Mouse (Mus musculus) limb, embryonic 14.5 days (tissue): ENCODE results near the gene Cyp51. TPM values are rescaled to one million over a fixed set of nuclear protein-coding genes. Genes with fewer than 3 reads are reported as not detected.
"Not testable (repeated sequence)": the region's sequence is repeated elsewhere in the genome, so short reads cannot be mapped to it uniquely, and the experiment has no call there.

Experiments
- ATAC-seq: fragments of 200-750 bp; cut with Nextera tagmentation; 2 replicates; pipeline ENCODE4 v1.8.0; 2017; ENCODE audit warnings: low read depth, moderate number of reproducible peaks, moderate TSS enrichment; ENCODE audit not compliant: low FRiP score
- DNase-seq: peaks from one replicate; pipeline ENCODE4 v3.0.0-alpha.2; 2015; ENCODE audit warnings: low spot score
- H3K27ac ChIP-seq: fragments of 300-500 bp; sonication (generic); replicated peaks from 2 replicates; pipeline ENCODE4 v1.5.1; 2014; ENCODE audit warnings: low read depth, mild to moderate bottlenecking, low read length, moderate library complexity, mixed read lengths
- H3K27me3 ChIP-seq: fragments of 300-500 bp; sonication (generic); 2 replicates; pipeline ENCODE4 v1.6.1; 2014; ENCODE audit warnings: low read length, mixed read lengths; ENCODE audit not compliant: control insufficient read depth, insufficient read depth
- H3K36me3 ChIP-seq: fragments of 300-500 bp; sonication (generic); 2 replicates; pipeline ENCODE4 v1.6.1; 2014; ENCODE audit warnings: mild to moderate bottlenecking, low read length, moderate library complexity, mixed read lengths; ENCODE audit not compliant: control insufficient read depth, insufficient read depth
- H3K4me1 ChIP-seq: fragments of 300-500 bp; sonication (generic); 2 replicates; pipeline ENCODE4 v1.6.1; 2014; ENCODE audit warnings: antibody characterized with exemption, low read length, mixed read lengths; ENCODE audit not compliant: control insufficient read depth, insufficient read depth
- H3K4me2 ChIP-seq: fragments of 300-500 bp; sonication (generic); replicated peaks from 2 replicates; pipeline ENCODE4 v1.6.1; 2014; ENCODE audit warnings: low read depth, mild to moderate bottlenecking, low read length, moderate library complexity; ENCODE audit not compliant: severe bottlenecking
- H3K4me3 ChIP-seq: fragments of 300-500 bp; sonication (generic); replicated peaks from 2 replicates; pipeline ENCODE4 v1.5.1; 2014; ENCODE audit warnings: low read length
- H3K9ac ChIP-seq: fragments of 300-500 bp; sonication (generic); 2 replicates; pipeline ENCODE4 v1.6.1; 2014; ENCODE audit warnings: mild to moderate bottlenecking, low read depth, low read length, moderate library complexity; ENCODE audit not compliant: severe bottlenecking
- H3K9me3 ChIP-seq: fragments of 300-500 bp; sonication (generic); 2 replicates; pipeline ENCODE4 v1.6.1; 2016; ENCODE audit warnings: low read length; ENCODE audit not compliant: control insufficient read depth
- POLR2A ChIP-seq: fragments of 200-500 bp; IDR thresholded peaks from 2 replicates; pipeline ENCODE4 v1.8.0; 2012; ENCODE audit warnings: inconsistent platforms, mild to moderate bottlenecking, moderate library complexity, borderline replicate concordance; ENCODE audit not compliant: insufficient read depth, insufficient read length; ENCODE audit errors: extremely low read depth
- WGBS: fragments of 180-500 bp; shearing (Covaris S2); extraction: QIAGEN DNeasy Blood & Tissue Kit; methylation state at CpG from one replicate; pipeline ENCODE4 v1.1.7; 2014; 5-methylcytosine and 5-hydroxymethylcytosine counted together
- polyA plus RNA-seq, 2 experiments: library from polyadenylated mRNA; depleted of rRNA in 1 of 2; stranded (reverse) in 1 of 2; unstranded in 1 of 2; fragments of >200 nt; fragmentation: Nextera tagmentation in 1 of 2; extraction: Ambion mirVana in 1 of 2; gene quantifications; 2 replicates each; pipeline versions ENCODE4 v1.2.1 to v1.2.3; 2012 to 2014

Cyp51 gene
- polyA plus RNA-seq (2012; rRNA removed) (50.7 and 74.3 TPM in 2 replicates), polyA plus RNA-seq (2014; fragmentation: Nextera tagmentation; extraction: Ambion mirVana) (70.7 and 75.3 TPM in 2 replicates)

DNA sequence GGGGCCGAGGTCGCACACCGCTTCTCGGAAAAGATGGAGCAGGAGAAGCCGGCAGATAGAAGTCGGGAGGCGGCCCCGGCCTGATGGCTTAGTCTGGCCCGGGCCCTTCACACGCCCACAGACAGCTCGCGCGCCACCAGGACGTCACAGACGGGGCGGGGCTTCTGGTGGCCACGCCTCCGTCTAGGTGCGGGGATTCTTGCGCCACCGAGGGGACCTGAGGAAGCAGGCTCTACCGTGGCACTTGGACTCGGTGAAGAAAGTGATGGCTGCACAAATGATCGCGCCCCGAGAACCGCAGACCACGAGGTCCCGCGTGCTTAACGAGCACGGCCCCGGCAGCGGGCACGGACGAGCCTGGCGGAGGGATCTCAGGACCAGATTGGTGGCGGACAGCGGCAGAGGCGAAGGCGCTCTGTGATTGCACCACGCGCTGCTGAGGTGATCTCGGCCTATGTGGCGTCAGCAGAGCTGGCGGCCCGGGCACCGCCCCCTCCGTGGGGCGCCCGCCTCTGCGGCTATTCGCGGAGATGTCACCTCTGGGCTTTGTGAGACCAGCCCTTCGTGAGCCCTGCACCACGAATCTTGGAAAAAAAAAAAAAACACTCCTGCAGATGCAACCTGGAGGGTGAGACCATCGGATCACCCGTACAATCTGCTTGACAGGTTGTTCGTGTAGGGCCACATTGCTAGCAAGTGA is at the start of gene Cyp51:
Gene Cyp51 (minus strand): TSS at position 406 of the 700 bp plus-strand sequence.
- peak; percentile 53; the same call in 1 of the 2 replicates for TF ChIP-seq POLR2A
- Histone ChIP-seq H3K4me3 (peak within 1 kb of the TSS; percentile 95), H3K9me3 (no peaks in the 10 kb centered on the region), H3K9ac (peak within 1 kb of the TSS; percentile 83), H3K27me3 (no peaks in the 10 kb centered on the region), H3K4me2 (peak within 1 kb of the TSS; percentile 72), H3K27ac (peak within 1 kb of the TSS; percentile 94), H3K4me1 (peaks cover 11% of the 10 kb centered on the region), H3K36me3 (peaks cover 27% of the 10 kb centered on the region)
- WGBS, result under 1% methylated on average over 58 of the region's 59 CpGs
- peak; percentile 97 for ATAC-seq
- DNase-seq, result peak; percentile 93

DNA sequence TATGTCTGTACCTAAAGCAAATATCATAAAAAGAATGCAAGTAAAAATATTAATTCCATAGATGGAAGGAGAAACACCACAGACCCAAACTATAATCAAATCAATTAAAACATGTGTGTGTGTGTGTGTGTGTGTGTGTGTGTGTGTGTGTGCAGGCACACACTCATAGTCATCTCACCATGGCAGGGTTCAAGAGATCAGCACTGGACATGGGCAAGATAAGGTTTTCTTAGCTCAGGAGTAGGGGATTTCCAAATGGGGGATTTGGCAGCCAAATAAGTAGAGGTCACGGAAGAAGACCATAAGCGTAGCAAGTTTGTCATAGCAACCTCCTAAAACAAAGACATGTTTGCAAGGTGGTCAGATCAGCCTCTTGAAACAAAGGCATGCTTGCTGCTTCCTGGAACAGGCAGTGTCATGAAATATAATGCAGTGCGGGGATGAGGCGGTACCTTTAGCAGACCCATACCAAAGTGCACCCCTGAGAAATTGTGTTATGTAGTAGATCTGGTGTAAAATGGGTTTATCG is 8.1 kb upstream of the Cyp51 start:
- Histone ChIP-seq H3K4me3 (no peak overlapping the region), H3K27ac (no peak overlapping the region), H3K9me3 (no peaks in the 10 kb centered on the region), H3K27me3 (no peaks in the 10 kb centered on the region), H3K36me3 (no peaks in the 10 kb centered on the region), H3K9ac (no peak overlapping the region), H3K4me1 (no peaks in the 10 kb centered on the region), H3K4me2 (no peak overlapping the region)
- no peak for TF ChIP-seq POLR2A
- WGBS, result 96% methylated on average over 5 of the region's 5 CpGs
- ATAC-seq, result no peak
- no peak for DNase-seq

DNA sequence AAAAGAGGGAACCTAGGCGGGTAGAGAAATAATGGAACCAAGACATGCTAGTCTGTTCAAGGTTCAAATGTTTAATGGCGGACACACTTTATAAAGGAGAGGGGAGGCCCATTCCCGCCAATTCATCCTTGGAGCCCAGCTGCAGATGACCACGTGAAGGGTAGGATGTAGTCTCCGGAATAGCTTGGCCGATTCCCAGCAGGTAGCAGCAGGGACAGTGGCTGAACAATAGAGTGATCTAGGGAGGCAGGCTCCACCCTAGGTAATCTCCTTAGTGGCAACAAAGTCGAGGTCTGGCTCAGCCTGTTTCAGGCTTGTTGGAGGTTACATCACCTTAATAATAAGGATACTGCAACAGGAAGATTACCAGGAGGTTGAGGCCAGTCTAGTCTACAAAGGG is 2.5 kb upstream of the Cyp51 start:
- not testable (repeated sequence) for ATAC-seq, H3K9ac ChIP-seq, DNase-seq, H3K9me3 ChIP-seq, H3K4me3 ChIP-seq, H3K36me3 ChIP-seq, H3K4me2 ChIP-seq, H3K27ac ChIP-seq, H3K27me3 ChIP-seq
- WGBS, result 70% methylated on average over 7 of the region's 7 CpGs
- peaks cover 11% of the 10 kb centered on the region for H3K4me1 ChIP-seq

DNA sequence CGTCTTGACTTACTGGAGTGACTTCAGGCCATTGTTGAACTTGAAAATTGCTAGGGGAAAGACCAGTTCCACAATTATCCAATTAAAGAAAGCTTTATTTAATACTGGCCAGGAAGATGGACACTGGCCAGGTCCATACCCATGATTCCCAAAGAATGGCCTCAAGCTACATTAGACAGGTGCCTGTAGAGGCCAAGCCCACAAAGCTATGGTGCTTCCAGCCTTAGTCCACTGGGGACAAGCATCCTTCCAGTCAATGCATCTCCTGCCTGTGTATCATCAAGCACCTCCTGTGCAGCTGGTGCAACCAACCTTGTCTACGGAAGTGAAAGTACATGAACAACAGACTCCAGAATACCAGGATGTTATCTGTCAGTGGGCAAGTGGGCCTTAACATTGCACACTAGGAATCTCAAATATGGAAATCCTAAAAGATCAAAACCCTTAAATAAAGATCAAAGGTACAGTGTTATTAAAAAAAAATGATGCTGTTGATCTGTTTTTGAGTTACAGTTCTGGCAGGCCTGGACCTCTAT is 1.2 kb upstream of the Cyp51 start:
- no peak for DNase-seq
- WGBS, result 94% methylated on average over 2 of the region's 2 CpGs
- H3K9ac ChIP-seq, result no peak overlapping the region
- peaks cover 17% of the 10 kb centered on the region for H3K36me3 ChIP-seq
- peaks cover 11% of the 10 kb centered on the region for H3K4me1 ChIP-seq
- H3K4me3 ChIP-seq, result no peak overlapping the region
- no peak overlapping the region for H3K4me2 ChIP-seq
- no peaks in the 10 kb centered on the region for H3K9me3 ChIP-seq
- no peak overlapping the region for H3K27ac ChIP-seq
- ATAC-seq, result no peak
- H3K27me3 ChIP-seq, result no peaks in the 10 kb centered on the region
- TF ChIP-seq POLR2A, result no peak

DNA sequence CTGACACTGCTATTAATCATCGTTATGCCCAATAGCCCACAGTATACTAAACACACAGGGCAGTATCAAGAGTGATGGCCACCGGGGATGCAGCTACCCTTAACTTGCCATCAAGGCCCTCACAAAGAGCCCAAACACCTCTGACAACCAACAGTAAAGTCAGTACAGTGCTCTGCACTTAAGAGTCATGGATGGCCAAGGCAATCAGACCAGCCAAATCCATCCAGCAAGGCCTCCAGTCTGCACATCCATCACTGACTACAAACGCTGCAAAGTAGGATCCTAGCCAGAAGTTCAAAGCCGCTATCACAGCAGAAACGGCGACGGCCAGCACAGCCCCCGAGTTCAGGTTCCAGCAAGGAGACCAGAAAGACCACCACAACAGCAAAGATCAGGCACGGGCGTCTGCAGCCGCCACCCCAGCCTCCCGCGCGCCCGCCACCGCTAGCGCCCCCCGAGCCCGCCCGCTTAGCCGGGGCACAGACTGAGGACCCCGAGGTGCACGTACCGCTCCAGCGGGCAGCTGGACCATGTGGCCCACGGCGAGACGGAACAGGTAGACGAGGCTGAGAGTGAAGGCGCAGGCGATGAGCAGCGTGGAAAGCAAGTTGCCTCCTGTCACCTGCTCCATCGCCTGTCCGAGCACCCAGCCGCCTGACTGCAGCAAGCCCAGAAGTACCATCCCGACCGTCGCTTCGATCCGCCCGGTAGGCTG is 763 bp downstream of the Cyp51 start:
- Histone ChIP-seq H3K4me2 (peak overlapping the region; percentile 72), H3K4me1 (peaks cover 11% of the 10 kb centered on the region), H3K4me3 (peak overlapping the region; percentile 95), H3K27ac (peak overlapping the region; percentile 94), H3K27me3 (no peaks in the 10 kb centered on the region), H3K9me3 (no peaks in the 10 kb centered on the region), H3K9ac (peak overlapping the region; percentile 83), H3K36me3 (peaks cover 34% of the 10 kb centered on the region)
- DNase-seq (no peak), ATAC-seq (peak; percentile 39)
- no peak for TF ChIP-seq POLR2A
- WGBS, result 1% methylated on average over 37 of the region's 41 CpGs
